Mouse (Mus musculus): Measurements from ENCODE around the gene S1pr5.

- TF ChIP-seq CTCF (IDR thresholded peaks at IDR 0.05 in 2 of 3, conservative IDR thresholded peaks at IDR 0.05 in 1 of 3; ENCODE audit: control insufficient read depth in 1 of 3, insufficient read depth in 1 of 3, low read depth in 2 of 3, low read length in 3 of 3, poor library complexity in 1 of 3, severe bottlenecking in 1 of 3) (no peak), ZC3H11A (IDR thresholded peaks at IDR 0.05; ENCODE audit: low read depth, low read length) (no peak), ELF1 (IDR thresholded peaks at IDR 0.05; ENCODE audit: low read depth, low read length) (no peak), EP300 (IDR thresholded peaks at IDR 0.05; ENCODE audit: low read depth in 1 of 2, low read length in 2 of 2) (no peak), SMC3 (IDR thresholded peaks at IDR 0.05; ENCODE audit: low read depth, low read length) (no peak), POLR2A (IDR thresholded peaks at IDR 0.05; ENCODE audit: control insufficient read depth in 1 of 2, insufficient read depth in 1 of 2, low read depth in 1 of 2, low read length in 2 of 2, poor library complexity in 1 of 2) (no peak), USF1 (IDR thresholded peaks at IDR 0.05; ENCODE audit: low read depth, low read length) (no peak), CHD2 (IDR thresholded peaks at IDR 0.05; ENCODE audit: low read length) (no peak), E2F4 (IDR thresholded peaks at IDR 0.05; ENCODE audit: borderline replicate concordance, low read depth, low read length) (no peak), NRF1 (IDR thresholded peaks at IDR 0.05; ENCODE audit: insufficient read depth, low read depth, low read length, poor library complexity, severe bottlenecking) (no peak)
Observed at GRCm38 (mm10) chr9:21265611-21266010, 17.4 kb upstream of the S1pr5 start.

Data from MEL (cell line).